Mouse (Mus musculus) stomach, embryonic 15.5 days (tissue): ENCODE results near the gene AI837181. TPM values are rescaled to one million over a fixed set of nuclear protein-coding genes. Genes with fewer than 3 reads are reported as not detected.
A peak's percentile ranks its signal among the peaks of the same experiment; 100 is the strongest.

Source experiments
- ATAC-seq: fragments of 200-750 bp; cut with Nextera tagmentation; 2 replicates; pipeline ENCODE4 v1.8.0; 2017; ENCODE audit warnings: low read depth, moderate number of reproducible peaks, moderate TSS enrichment; ENCODE audit not compliant: insufficient read depth, low FRiP score
- H3K27ac ChIP-seq: fragments of 300-500 bp; sonication (generic); 2 replicates; pipeline ENCODE4 v1.5.1; 2015; ENCODE audit warnings: mild to moderate bottlenecking, inconsistent platforms
- H3K27me3 ChIP-seq: fragments of 300-500 bp; sonication (generic); replicated peaks from 2 replicates; pipeline ENCODE4 v1.6.1; 2015; ENCODE audit warnings: inconsistent platforms
- H3K36me3 ChIP-seq: fragments of 300-500 bp; sonication (generic); 2 replicates; pipeline ENCODE4 v1.6.1; 2015; ENCODE audit warnings: inconsistent platforms
- H3K4me1 ChIP-seq: fragments of 300-500 bp; sonication (generic); 2 replicates; pipeline ENCODE4 v1.6.1; 2015; ENCODE audit warnings: inconsistent platforms
- H3K4me2 ChIP-seq: fragments of 300-500 bp; sonication (generic); 2 replicates; pipeline ENCODE4 v1.6.1; 2015; ENCODE audit warnings: mild to moderate bottlenecking, inconsistent platforms
- H3K4me3 ChIP-seq: fragments of 300-500 bp; sonication (generic); replicated peaks from 2 replicates; pipeline ENCODE4 v1.5.1; 2015; ENCODE audit warnings: inconsistent platforms
- H3K9ac ChIP-seq: fragments of 300-500 bp; sonication (generic); 2 replicates; pipeline ENCODE4 v1.6.1; 2015; ENCODE audit warnings: inconsistent platforms
- H3K9me3 ChIP-seq: fragments of 300-500 bp; sonication (generic); 2 replicates; pipeline ENCODE4 v1.6.1; 2016; ENCODE audit warnings: inconsistent platforms
- WGBS: fragments of 180-500 bp; shearing (Covaris S2); methylation state at CpG from one replicate; pipeline ENCODE4 v1.1.7; 2015; 5-methylcytosine and 5-hydroxymethylcytosine counted together
- polyA plus RNA-seq: library from polyadenylated mRNA; unstranded; fragments of >200 nt; fragmentation: Nextera tagmentation; extraction: Ambion mirVana; gene quantifications from 2 replicates; pipeline ENCODE4 v1.2.1, GENCODE M21; 2015

Gene AI837181
- polyA plus RNA-seq, 1 experiment from 2014 or later = 49.4 TPM

- 5% methylated on average over 36 of the region's 36 CpGs for WGBS
- H3K4me1 ChIP-seq = peaks cover 14% of the 10 kb centered on the region
- H3K9ac ChIP-seq = no peak overlapping the region; the same call in 1 of the 2 replicates
- peak overlapping the region; percentile 98 for H3K4me2 ChIP-seq
- H3K4me3 ChIP-seq = peak overlapping the region; percentile 58
- H3K27ac ChIP-seq = no peak overlapping the region
- peaks cover 26% of the 10 kb centered on the region; the same call in 1 of the 2 replicates for H3K27me3 ChIP-seq
- no peak for ATAC-seq
- no peaks in the 10 kb centered on the region for H3K36me3 ChIP-seq
- no peaks in the 10 kb centered on the region for H3K9me3 ChIP-seq
Observed at GRCm38 (mm10) chr19:5448354-5449150, 23.6 kb downstream of the AI837181 start.

- Histone ChIP-seq H3K27me3 (peaks cover 26% of the 10 kb centered on the region; the same call in 1 of the 2 replicates), H3K4me3 (no peak overlapping the region)
- 79% methylated on average over 3 of the region's 3 CpGs for WGBS
Observed at GRCm38 (mm10) chr19:5449673-5450072, 24.7 kb downstream of the AI837181 start.

GRCm38 (mm10) chr19:5451766-5452165 is 26.8 kb downstream of the AI837181 start:
- Histone ChIP-seq H3K9ac (no peak overlapping the region), H3K27me3 (peaks cover 22% of the 10 kb centered on the region; the same call in 1 of the 2 replicates), H3K27ac (no peak overlapping the region), H3K36me3 (no peaks in the 10 kb centered on the region), H3K4me1 (peaks cover 28% of the 10 kb centered on the region), H3K4me2 (no peak overlapping the region), H3K4me3 (no peak overlapping the region), H3K9me3 (no peaks in the 10 kb centered on the region)
- 73% methylated on average over 6 of the region's 6 CpGs for WGBS
- ATAC-seq = no peak

More at GRCm38 (mm10) chr19:5449673-5450072, 24.7 kb downstream of the AI837181 start:
- no peaks in the 10 kb centered on the region for H3K36me3 ChIP-seq
- no peak overlapping the region for H3K4me2 ChIP-seq
- no peak overlapping the region for H3K9ac ChIP-seq
- peaks cover 14% of the 10 kb centered on the region for H3K4me1 ChIP-seq
- no peaks in the 10 kb centered on the region for H3K9me3 ChIP-seq
- H3K27ac ChIP-seq = no peak overlapping the region
- no peak for ATAC-seq

GRCm38 (mm10) chr19:5455037-5455436 is 30.1 kb downstream of the AI837181 start:
- Histone ChIP-seq H3K4me1 (peaks cover 23% of the 10 kb centered on the region), H3K4me2 (peak overlapping the region; percentile 91), H3K36me3 (no peaks in the 10 kb centered on the region), H3K27me3 (no peaks in the 10 kb centered on the region), H3K4me3 (peak overlapping the region; percentile 75), H3K9ac (no peak overlapping the region), H3K9me3 (no peaks in the 10 kb centered on the region), H3K27ac (no peak overlapping the region)
- no peak for ATAC-seq
- WGBS = 74% methylated on average over 12 of the region's 12 CpGs

GRCm38 (mm10) chr19:5455568-5455967 is 30.6 kb downstream of the AI837181 start:
- Histone ChIP-seq H3K36me3 (no peaks in the 10 kb centered on the region), H3K9ac (no peak overlapping the region), H3K4me1 (peaks cover 23% of the 10 kb centered on the region), H3K27me3 (no peaks in the 10 kb centered on the region), H3K27ac (no peak overlapping the region), H3K4me3 (peak overlapping the region; percentile 75), H3K4me2 (peak overlapping the region; percentile 91), H3K9me3 (no peaks in the 10 kb centered on the region)
- 50% methylated on average over 8 of the region's 8 CpGs for WGBS
- ATAC-seq = no peak

GRCm38 (mm10) chr19:5456241-5456921 is 31.4 kb downstream of the AI837181 start:
- peak overlapping the region; percentile 93 for H3K27ac ChIP-seq
- H3K4me3 ChIP-seq = peak overlapping the region; percentile 75
- ATAC-seq = peak; percentile 11; the same call in 1 of the 2 replicates
- H3K9me3 ChIP-seq = no peaks in the 10 kb centered on the region
- 3% methylated on average over 26 of the region's 26 CpGs for WGBS
- no peaks in the 10 kb centered on the region for H3K27me3 ChIP-seq
- peak overlapping the region; percentile 91 for H3K4me2 ChIP-seq
- H3K36me3 ChIP-seq = no peaks in the 10 kb centered on the region
- peaks cover 29% of the 10 kb centered on the region for H3K4me1 ChIP-seq
- peak overlapping the region; percentile 63 for H3K9ac ChIP-seq

- H3K4me1 ChIP-seq = peaks cover 34% of the 10 kb centered on the region
- no peaks in the 10 kb centered on the region for H3K9me3 ChIP-seq
- no peaks in the 10 kb centered on the region for H3K27me3 ChIP-seq
- peak overlapping the region; percentile 63 for H3K9ac ChIP-seq
- peak overlapping the region; percentile 93 for H3K27ac ChIP-seq
- no peaks in the 10 kb centered on the region for H3K36me3 ChIP-seq
- peak overlapping the region; percentile 75 for H3K4me3 ChIP-seq
- ATAC-seq = peak; percentile 88
- peak overlapping the region; percentile 91 for H3K4me2 ChIP-seq
- WGBS = under 1% methylated on average over 70 of the region's 70 CpGs
Observed at GRCm38 (mm10) chr19:5456922-5457745, 32.2 kb downstream of the AI837181 start.

- Histone ChIP-seq H3K9ac (peak within 1 kb of the TSS; percentile 63), H3K27me3 (no peaks in the 10 kb centered on the region), H3K4me3 (peak within 1 kb of the TSS; percentile 75), H3K4me2 (peak within 1 kb of the TSS; percentile 91), H3K27ac (peak within 1 kb of the TSS; percentile 93), H3K4me1 (peaks cover 34% of the 10 kb centered on the region), H3K9me3 (no peaks in the 10 kb centered on the region), H3K36me3 (peaks cover 7% of the 10 kb centered on the region; the same call in 1 of the 2 replicates)
- 9% methylated on average over 14 of the region's 14 CpGs for WGBS
- ATAC-seq = no peak; the same call in 1 of the 2 replicates
Observed at GRCm38 (mm10) chr19:5457746-5458442, 33.0 kb downstream of the AI837181 start, which contains the start of gene Ccdc85b. Ccdc85b (minus strand) TSS chr19:5457894.

- peaks cover 10% of the 10 kb centered on the region; the same call in 1 of the 2 replicates for H3K36me3 ChIP-seq
- no peak overlapping the region for H3K27ac ChIP-seq
- H3K4me2 ChIP-seq = no peak overlapping the region
- no peaks in the 10 kb centered on the region for H3K27me3 ChIP-seq
- H3K4me1 ChIP-seq = peaks cover 34% of the 10 kb centered on the region
- H3K9ac ChIP-seq = no peak overlapping the region
- WGBS = 74% methylated on average over 7 of the region's 7 CpGs
- no peaks in the 10 kb centered on the region for H3K9me3 ChIP-seq
- no peak for ATAC-seq
- no peak overlapping the region for H3K4me3 ChIP-seq
Observed at GRCm38 (mm10) chr19:5459019-5459418, 34.1 kb downstream of the AI837181 start.

GRCm38 (mm10) chr19:5459896-5460295 is 35.0 kb downstream of the AI837181 start:
- H3K36me3 ChIP-seq = peaks cover 11% of the 10 kb centered on the region; the same call in 1 of the 2 replicates
- 0 out of 2 replicates have a peak overlapping the region, but pooled peaks have one; percentile 78 for H3K27ac ChIP-seq
- no peaks in the 10 kb centered on the region for H3K9me3 ChIP-seq
- no peak for ATAC-seq
- 34% methylated on average over 3 of the region's 3 CpGs for WGBS
- no peaks in the 10 kb centered on the region for H3K27me3 ChIP-seq
- H3K4me2 ChIP-seq = peak overlapping the region; percentile 90
- peaks cover 33% of the 10 kb centered on the region for H3K4me1 ChIP-seq
- H3K4me3 ChIP-seq = peak overlapping the region; percentile 85
- peak overlapping the region; percentile 80; the same call in 1 of the 2 replicates for H3K9ac ChIP-seq

- Histone ChIP-seq H3K9ac (peak within 1 kb of the TSS; percentile 80), H3K27me3 (no peaks in the 10 kb centered on the region), H3K36me3 (peaks cover 17% of the 10 kb centered on the region), H3K4me3 (peak within 1 kb of the TSS; percentile 85), H3K9me3 (no peaks in the 10 kb centered on the region), H3K27ac (peak within 1 kb of the TSS; percentile 78), H3K4me1 (peaks cover 28% of the 10 kb centered on the region), H3K4me2 (peak within 1 kb of the TSS; percentile 90)
- ATAC-seq = peak; percentile 57
- under 1% methylated on average over 32 of the region's 32 CpGs for WGBS
Observed at GRCm38 (mm10) chr19:5460465-5460911, 35.5 kb downstream of the AI837181 start, which contains the start of gene Fibp. Fibp (plus strand) TSS chr19:5460615.
